Mouse (Mus musculus): Measurements from ENCODE around the gene Amacr. TPM values are rescaled to one million over a fixed set of nuclear protein-coding genes. Genes with fewer than 3 reads are reported as not detected.
"Not testable (repeated sequence)": the region's sequence is repeated elsewhere in the genome, so short reads cannot be mapped to it uniquely, and the experiment has no call there.

Amacr gene
- polyA plus RNA-seq, 1 experiment from 2014 or later: 7.9 TPM

- Histone ChIP-seq H3K9ac (replicated peaks) (no peak overlapping the region), H3K4me1 (no peaks in the 10 kb centered on the region), H3K27ac (replicated peaks) (no peak overlapping the region), H3K27me3 (no peaks in the 10 kb centered on the region), H3K36me3 (no peaks in the 10 kb centered on the region), H3K4me3 (no peak overlapping the region), H3K9me3 (no peaks in the 10 kb centered on the region), H3K4me2 (replicated peaks) (no peak overlapping the region)
- ATAC-seq (replicated peaks): no peak
- 92% methylated on average over 15 of the region's 15 CpGs for WGBS
These were observed 22.1 kb upstream of the Amacr start for GRCm38 (mm10) chr15:10959277-10960026.

- no peak for ATAC-seq (replicated peaks)
- Histone ChIP-seq H3K4me3 (no peak overlapping the region), H3K4me2 (replicated peaks) (no peak overlapping the region)
These were observed 21.3 kb upstream of the Amacr start for GRCm38 (mm10) chr15:10960267-10960666.

GRCm38 (mm10) chr15:10962601-10963000, 19.0 kb upstream of the Amacr start:
- no peak overlapping the region for H3K4me3 ChIP-seq
- H3K27me3 ChIP-seq: no peaks in the 10 kb centered on the region
- no peak overlapping the region for H3K4me2 ChIP-seq (replicated peaks)
- no peak overlapping the region for H3K27ac ChIP-seq (replicated peaks)
- no peak for ATAC-seq (replicated peaks)
- no peak overlapping the region for H3K9ac ChIP-seq (replicated peaks)
- no peaks in the 10 kb centered on the region for H3K36me3 ChIP-seq
- 92% methylated on average over 2 of the region's 2 CpGs for WGBS
- no peaks in the 10 kb centered on the region for H3K4me1 ChIP-seq
- H3K9me3 ChIP-seq: no peaks in the 10 kb centered on the region

More at GRCm38 (mm10) chr15:10960267-10960666, 21.3 kb upstream of the Amacr start:
- no peak overlapping the region for H3K27ac ChIP-seq (replicated peaks)
- H3K4me1 ChIP-seq: no peaks in the 10 kb centered on the region
- H3K36me3 ChIP-seq: no peaks in the 10 kb centered on the region
- 94% methylated on average over 5 of the region's 5 CpGs for WGBS
- no peaks in the 10 kb centered on the region for H3K9me3 ChIP-seq
- H3K27me3 ChIP-seq: no peaks in the 10 kb centered on the region
- H3K9ac ChIP-seq (replicated peaks): no peak overlapping the region

- 81% methylated on average over 3 of the region's 3 CpGs for WGBS
- no peaks in the 10 kb centered on the region for H3K9me3 ChIP-seq
- no peak for ATAC-seq (replicated peaks)
These were observed 12.1 kb upstream of the Amacr start for GRCm38 (mm10) chr15:10969439-10969838.

GRCm38 (mm10) chr15:10970777-10971176, 10.8 kb upstream of the Amacr start:
- H3K4me1 ChIP-seq: no peaks in the 10 kb centered on the region
- WGBS: 81% methylated on average over 5 of the region's 5 CpGs
- H3K4me2 ChIP-seq (replicated peaks): no peak overlapping the region
- no peaks in the 10 kb centered on the region for H3K36me3 ChIP-seq
- ATAC-seq (replicated peaks): no peak
- no peak overlapping the region for H3K4me3 ChIP-seq
- no peak overlapping the region for H3K27ac ChIP-seq (replicated peaks)
- no peak overlapping the region for H3K9ac ChIP-seq (replicated peaks)
- no peaks in the 10 kb centered on the region for H3K27me3 ChIP-seq
- H3K9me3 ChIP-seq: no peaks in the 10 kb centered on the region

More at GRCm38 (mm10) chr15:10969439-10969838, 12.1 kb upstream of the Amacr start:
- Histone ChIP-seq H3K4me1 (no peaks in the 10 kb centered on the region), H3K36me3 (no peaks in the 10 kb centered on the region), H3K27ac (replicated peaks) (no peak overlapping the region), H3K4me2 (replicated peaks) (no peak overlapping the region), H3K27me3 (no peaks in the 10 kb centered on the region), H3K4me3 (no peak overlapping the region), H3K9ac (replicated peaks) (no peak overlapping the region)

GRCm38 (mm10) chr15:10977151-10977550, 4.4 kb upstream of the Amacr start:
- no peak for ATAC-seq (replicated peaks)
- Histone ChIP-seq H3K4me1 (peaks cover 6% of the 10 kb centered on the region), H3K27me3 (no peaks in the 10 kb centered on the region), H3K9ac (replicated peaks) (no peak overlapping the region), H3K4me3 (no peak overlapping the region), H3K9me3 (no peaks in the 10 kb centered on the region), H3K27ac (replicated peaks) (no peak overlapping the region), H3K36me3 (no peaks in the 10 kb centered on the region), H3K4me2 (replicated peaks) (no peak overlapping the region)

- H3K4me3 ChIP-seq: no peak overlapping the region
These were observed 844 bp upstream of the Amacr start for GRCm38 (mm10) chr15:10980712-10981111.

GRCm38 (mm10) chr15:10982064-10982435, 494 bp downstream of the Amacr start:
- H3K4me3 ChIP-seq: peak overlapping the region; percentile 85
- 6% methylated on average over 6 of the region's 6 CpGs for WGBS
- H3K27me3 ChIP-seq: no peaks in the 10 kb centered on the region
- no peaks in the 10 kb centered on the region for H3K36me3 ChIP-seq
- H3K9ac ChIP-seq (replicated peaks): peak overlapping the region; percentile 82
- H3K4me1 ChIP-seq: peaks cover 9% of the 10 kb centered on the region
- peak; percentile 41 for ATAC-seq (replicated peaks)
- no peaks in the 10 kb centered on the region for H3K9me3 ChIP-seq
- peak overlapping the region; percentile 68 for H3K4me2 ChIP-seq (replicated peaks)
- H3K27ac ChIP-seq (replicated peaks): peak overlapping the region; percentile 89

More at GRCm38 (mm10) chr15:10980712-10981111, 844 bp upstream of the Amacr start:
- no peak for ATAC-seq (replicated peaks)
- WGBS: 60% methylated on average over 2 of the region's 2 CpGs
- Histone ChIP-seq H3K27ac (replicated peaks) (no peak overlapping the region), H3K27me3 (no peaks in the 10 kb centered on the region), H3K4me1 (peaks cover 9% of the 10 kb centered on the region), H3K36me3 (no peaks in the 10 kb centered on the region), H3K9ac (replicated peaks) (no peak overlapping the region), H3K4me2 (replicated peaks) (peak overlapping the region; percentile 68; the same call in 1 of the 2 replicates), H3K9me3 (no peaks in the 10 kb centered on the region)

GRCm38 (mm10) chr15:10985756-10986155, 4.2 kb downstream of the Amacr start:
- H3K4me2 ChIP-seq (replicated peaks): no peak overlapping the region
- no peak for ATAC-seq (replicated peaks)
- WGBS: 83% methylated on average over 6 of the region's 6 CpGs
- no peak overlapping the region for H3K4me3 ChIP-seq
- no peaks in the 10 kb centered on the region for H3K27me3 ChIP-seq
- H3K9me3 ChIP-seq: no peaks in the 10 kb centered on the region
- no peaks in the 10 kb centered on the region for H3K36me3 ChIP-seq
- peaks cover 9% of the 10 kb centered on the region for H3K4me1 ChIP-seq
- no peak overlapping the region for H3K9ac ChIP-seq (replicated peaks)
- no peak overlapping the region for H3K27ac ChIP-seq (replicated peaks)

- not testable (repeated sequence) for H3K27ac ChIP-seq (replicated peaks); H3K9ac ChIP-seq (replicated peaks); H3K4me3 ChIP-seq; H3K9me3 ChIP-seq; H3K36me3 ChIP-seq; H3K27me3 ChIP-seq; H3K4me1 ChIP-seq; H3K4me2 ChIP-seq (replicated peaks); ATAC-seq (replicated peaks)
- WGBS: 76% methylated on average over 2 of the region's 2 CpGs
These were observed 4.9 kb downstream of the Amacr start for GRCm38 (mm10) chr15:10986477-10986876.

- Histone ChIP-seq H3K27me3 (no peaks in the 10 kb centered on the region), H3K9ac (replicated peaks) (no peak overlapping the region), H3K4me2 (replicated peaks) (no peak overlapping the region), H3K36me3 (0 out of 2 replicates have a peak, but pooled peaks cover 3% of the 10 kb centered on the region), H3K4me1 (no peaks in the 10 kb centered on the region), H3K4me3 (no peak overlapping the region), H3K9me3 (no peaks in the 10 kb centered on the region), H3K27ac (replicated peaks) (no peak overlapping the region)
- WGBS: 60% methylated on average over 2 of the region's 2 CpGs
- no peak for ATAC-seq (replicated peaks)
These were observed 8.9 kb downstream of the Amacr start for GRCm38 (mm10) chr15:10990411-10990810.

- H3K9me3 ChIP-seq: no peaks in the 10 kb centered on the region
- H3K27me3 ChIP-seq: no peaks in the 10 kb centered on the region
- H3K36me3 ChIP-seq: 0 out of 2 replicates have a peak, but pooled peaks cover 3% of the 10 kb centered on the region
- H3K9ac ChIP-seq (replicated peaks): no peak overlapping the region
- no peak overlapping the region for H3K4me3 ChIP-seq
- no peak overlapping the region for H3K4me2 ChIP-seq (replicated peaks)
- no peak overlapping the region for H3K27ac ChIP-seq (replicated peaks)
- ATAC-seq (replicated peaks): no peak
- no peaks in the 10 kb centered on the region for H3K4me1 ChIP-seq
- WGBS: 100% methylated on average over 1 of the region's 1 CpGs
These were observed 10.0 kb downstream of the Amacr start for GRCm38 (mm10) chr15:10991566-10991965.

GRCm38 (mm10) chr15:10999832-11000231, 18.3 kb downstream of the Amacr start:
- H3K27me3 ChIP-seq: no peaks in the 10 kb centered on the region
- H3K36me3 ChIP-seq: 0 out of 2 replicates have a peak, but pooled peaks cover 2% of the 10 kb centered on the region
- no peaks in the 10 kb centered on the region for H3K9me3 ChIP-seq
- H3K9ac ChIP-seq (replicated peaks): no peak overlapping the region
- 61% methylated on average over 5 of the region's 5 CpGs for WGBS
- no peak overlapping the region for H3K4me2 ChIP-seq (replicated peaks)
- H3K27ac ChIP-seq (replicated peaks): no peak overlapping the region
- H3K4me3 ChIP-seq: no peak overlapping the region
- no peaks in the 10 kb centered on the region for H3K4me1 ChIP-seq
- ATAC-seq (replicated peaks): 0 out of 2 replicates have a peak, but pooled peaks have one; percentile 66
